Mouse (Mus musculus): ENCODE results near the gene Slc9c1. TPM values are rescaled to one million over a fixed set of nuclear protein-coding genes. Genes with fewer than 3 reads are reported as not detected.

Gene Slc9c1
- not detected for polyA plus RNA-seq (2017; shearing (Covaris generic))

DNA sequence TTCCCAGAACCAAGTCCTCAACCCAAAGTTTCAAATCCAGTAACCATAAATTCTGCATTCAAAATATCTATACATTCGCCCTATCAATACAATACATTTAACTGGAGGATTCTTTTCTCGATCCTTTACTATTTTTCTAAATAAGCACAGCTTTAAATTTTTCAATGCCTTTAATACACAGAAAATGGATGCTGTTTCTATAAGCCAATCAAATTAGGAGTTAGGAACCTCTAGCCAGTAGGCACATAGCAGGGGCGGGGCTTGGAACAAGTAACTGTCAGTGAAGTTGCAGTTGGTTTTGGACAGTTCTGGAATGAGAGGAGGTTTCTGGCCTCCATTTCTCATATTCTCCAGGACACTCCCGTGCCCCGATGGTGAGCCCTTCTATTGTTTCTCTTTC, at the start of gene Slc9c1:
TSS of gene Slc9c1 (plus strand) at position 301 of the 400 bp plus-strand sequence.

GRCm38 (mm10) chr16:45492927-45493326, 42.2 kb upstream of the Slc9c1 start, which contains the start of gene Gm609:
Gm609 (minus strand) TSS chr16:45492969.

DNA sequence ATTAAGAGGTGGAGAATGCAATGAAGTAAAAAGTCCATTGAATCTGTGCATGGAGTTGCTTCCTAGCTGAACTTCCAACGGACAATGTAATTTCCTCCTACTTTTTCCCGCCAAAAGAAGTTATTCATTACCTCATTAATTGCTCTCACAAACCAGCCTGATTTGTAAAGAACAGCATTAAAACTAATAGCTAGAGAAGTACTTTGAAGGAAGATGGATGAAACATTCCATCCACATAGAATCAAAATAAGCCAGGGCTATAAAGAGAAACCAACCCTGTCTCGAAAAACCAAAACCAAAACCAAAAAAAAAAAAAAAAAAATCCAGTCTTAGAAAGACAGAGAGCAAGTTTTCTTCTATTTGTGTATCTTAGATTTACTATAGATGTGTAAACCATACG, 3.2 kb upstream of the Slc9c1 start, which contains the start of gene Gm17783:
TSS of gene Gm17783 (minus strand) at position 101 of the 400 bp plus-strand sequence.

DNA sequence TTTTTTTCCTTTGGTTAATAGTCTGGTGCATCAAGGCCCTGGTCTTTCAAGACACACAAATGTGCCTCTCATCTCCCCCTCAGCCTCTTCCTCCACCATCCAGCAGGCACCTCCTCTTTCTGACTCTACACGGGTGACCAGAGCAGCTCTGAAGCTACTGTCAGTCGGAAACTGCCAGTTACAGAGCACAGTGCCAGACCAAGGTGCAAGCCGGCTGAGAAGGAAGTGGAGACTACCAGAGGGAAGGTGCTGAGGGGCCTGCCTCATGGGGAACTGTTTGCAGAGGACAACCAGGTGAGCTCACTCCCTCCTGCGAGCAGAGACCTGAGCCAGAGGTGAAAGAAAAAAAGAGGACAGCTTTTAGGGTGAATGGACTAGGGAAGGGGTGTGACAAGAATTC, 75.2 kb downstream of the Slc9c1 start, which contains the start of gene Gcsam:
TSS of gene Gcsam (plus strand) at position 114 of the 400 bp plus-strand sequence.

GRCm38 (mm10) chr16:45653934-45654332, 118.8 kb downstream of the Slc9c1 start, which contains the start of gene BC016579:
BC016579 (minus strand) TSS chr16:45654068.

Other genes starting within 250 kb of the Slc9c1 start
- gene Cd200, start 126.3 kb upstream of the Slc9c1 start, polyA plus RNA-seq (2017; shearing (Covaris generic)), result 147 TPM
- gene Gm609, start 42.3 kb upstream of the Slc9c1 start, polyA plus RNA-seq (2017; shearing (Covaris generic)), result 0.14 TPM
- not detected for gene Gm17783, start 3.3 kb upstream of the Slc9c1 start, polyA plus RNA-seq (2017; shearing (Covaris generic))
- not detected for gene Gcsam, start 75.1 kb downstream of the Slc9c1 start, polyA plus RNA-seq (2017; shearing (Covaris generic))
- not detected for gene BC016579, start 118.8 kb downstream of the Slc9c1 start, polyA plus RNA-seq (2017; shearing (Covaris generic))
- not detected for gene Tmprss7, start 158.3 kb downstream of the Slc9c1 start, polyA plus RNA-seq (2017; shearing (Covaris generic))
- 0.22 TPM for gene Tagln3, start 189.3 kb downstream of the Slc9c1 start, polyA plus RNA-seq (2017; shearing (Covaris generic))
- gene Abhd10, start 207.6 kb downstream of the Slc9c1 start, polyA plus RNA-seq (2017; shearing (Covaris generic)), result 30.0 TPM